Mouse (Mus musculus) gastrocnemius, adult 18-20 months (tissue): ENCODE measurements around the gene Serpinf1. TPM values are rescaled to one million over a fixed set of nuclear protein-coding genes. Genes with fewer than 3 reads are reported as not detected.
A peak's percentile ranks its signal among the peaks of the same experiment; 100 is the strongest.
"Not testable (repeated sequence)": the region's sequence is repeated elsewhere in the genome, so short reads cannot be mapped to it uniquely, and the experiment has no call there.

Experiments
- DNase-seq: peaks from one replicate; pipeline ENCODE4 v3.0.0; 2021; ENCODE audit warnings: low spot score
- total RNA-seq, 2 experiments: library from RNA; stranded (reverse); gene quantifications; 2 replicates each; pipeline ENCODE4 v1.2.3; 2021

Serpinf1 gene
- total RNA-seq, 2 experiments from 2014 or later, result 50.2 to 64.1 TPM

- DNase-seq, result no peak
Measured at GRCm38 (mm10) chr11:75456440-75456871, 34.0 kb upstream of the Serpinf1 start.

- not testable (repeated sequence) for DNase-seq
Measured at GRCm38 (mm10) chr11:75455971-75456370, 33.5 kb upstream of the Serpinf1 start.

GRCm38 (mm10) chr11:75455041-75455736 lies 32.7 kb upstream of the Serpinf1 start:
- DNase-seq, result no peak

- peak; percentile 89 for DNase-seq
Measured at GRCm38 (mm10) chr11:75453991-75454930, 31.8 kb upstream of the Serpinf1 start, which contains the start of gene Wdr81. TSS of gene Wdr81 (minus strand) at chr11:75454717.

- no peak for DNase-seq
Measured at GRCm38 (mm10) chr11:75452812-75453557, 30.5 kb upstream of the Serpinf1 start.

GRCm38 (mm10) chr11:75452081-75452480 lies 29.6 kb upstream of the Serpinf1 start:
- DNase-seq, result no peak

- no peak for DNase-seq
Measured at GRCm38 (mm10) chr11:75450936-75451335, 28.4 kb upstream of the Serpinf1 start.

GRCm38 (mm10) chr11:75450304-75450908 lies 27.9 kb upstream of the Serpinf1 start:
- no peak for DNase-seq

GRCm38 (mm10) chr11:75449695-75450094 lies 27.2 kb upstream of the Serpinf1 start:
- DNase-seq, result no peak

GRCm38 (mm10) chr11:75448575-75448974 lies 26.1 kb upstream of the Serpinf1 start:
- DNase-seq, result no peak

- no peak for DNase-seq
Measured at GRCm38 (mm10) chr11:75443711-75444110, 21.2 kb upstream of the Serpinf1 start.

GRCm38 (mm10) chr11:75441601-75442000 lies 19.1 kb upstream of the Serpinf1 start:
- no peak for DNase-seq

- no peak for DNase-seq
Measured at GRCm38 (mm10) chr11:75441034-75441433, 18.5 kb upstream of the Serpinf1 start.

- no peak for DNase-seq
Measured at GRCm38 (mm10) chr11:75439951-75440350, 17.4 kb upstream of the Serpinf1 start.

GRCm38 (mm10) chr11:75439363-75439762 lies 16.9 kb upstream of the Serpinf1 start, which contains the start of gene Serpinf2:
TSS of gene Serpinf2 (minus strand) at chr11:75439591.
- DNase-seq, result no peak

- DNase-seq, result no peak
Measured at GRCm38 (mm10) chr11:75438804-75439203, 16.3 kb upstream of the Serpinf1 start.

GRCm38 (mm10) chr11:75438194-75438593 lies 15.7 kb upstream of the Serpinf1 start:
- DNase-seq, result no peak

- DNase-seq, result no peak
Measured at GRCm38 (mm10) chr11:75434138-75434537, 11.6 kb upstream of the Serpinf1 start.

- DNase-seq, result peak; percentile 86
Measured at GRCm38 (mm10) chr11:75431307-75431706, 8.8 kb upstream of the Serpinf1 start.

GRCm38 (mm10) chr11:75429019-75429705 lies 6.7 kb upstream of the Serpinf1 start:
- DNase-seq, result no peak
